Mouse (Mus musculus) layer of hippocampus, postnatal 10 days (tissue): Measurements from ENCODE around the gene Olfr138. TPM values are rescaled to one million over a fixed set of nuclear protein-coding genes. Genes with fewer than 3 reads are reported as not detected.

Experiments used
- DNase-seq, 2 experiments: peaks; one replicate each; pipeline ENCODE4 v3.0.0; 2021; ENCODE audit warnings: low spot score in 2 of 2
- long read RNA-seq: library from polyadenylated mRNA; stranded (forward); transcript quantifications from one replicate; pipeline ENCODE4 v2.0.0, GENCODE M21; 2023
- total RNA-seq, 2 experiments: library from RNA; stranded (reverse); gene quantifications; 2 replicates each; pipeline ENCODE4 v1.2.3; 2021

The Olfr138 gene
- not detected for total RNA-seq
- long read RNA-seq, result 0 reads

- no peak for DNase-seq
These were observed at the start of gene Olfr138 for GRCm38 (mm10) chr17:38260735-38261134. Gene Olfr138, plus strand, starts transcription at chr17:38261035.

GRCm38 (mm10) chr17:38307470-38307869 is 46.6 kb downstream of the Olfr138 start, which contains the start of gene Olfr137:
Gene Olfr137, minus strand, starts transcription at chr17:38307570.
- no peak for DNase-seq

Other genes starting within 250 kb of the Olfr138 start
- not detected for gene Olfr129, start 201.0 kb upstream of the Olfr138 start, total RNA-seq
- gene Olfr130, start 197.1 kb upstream of the Olfr138 start, total RNA-seq, result not detected
- gene Olfr131, start 172.3 kb upstream of the Olfr138 start, total RNA-seq, result not detected
- gene Olfr132, start 126.5 kb upstream of the Olfr138 start, total RNA-seq, result not detected
- not detected for gene Olfr133, start 115.8 kb upstream of the Olfr138 start, total RNA-seq
- not detected for gene Olfr134, start 89.6 kb upstream of the Olfr138 start, total RNA-seq
- gene Olfr135, start 56.7 kb upstream of the Olfr138 start, total RNA-seq, result not detected
- not detected for gene Olfr137, start 46.5 kb downstream of the Olfr138 start, total RNA-seq
- not detected for gene Olfr136, start 68.8 kb downstream of the Olfr138 start, total RNA-seq
- gene Esp36, start 159.2 kb downstream of the Olfr138 start, total RNA-seq, result not detected